Mouse (Mus musculus) cerebellum, adult 2 months (tissue): Measurements from ENCODE around the gene B3gat1. TPM values are rescaled to one million over a fixed set of nuclear protein-coding genes. Genes with fewer than 3 reads are reported as not detected.

Source experiments
- DNase-seq, 2 experiments: peaks; one replicate each; pipeline ENCODE4 v3.0.0; 2021
- H3K27ac ChIP-seq: fragments of 200-500 bp; 2 replicates; pipeline ENCODE4 v1.5.1; 2012; ENCODE audit warnings: low read length, control low read depth, inconsistent platforms; ENCODE audit not compliant: insufficient read depth
- H3K27me3 ChIP-seq: fragments of 200-500 bp; 2 replicates; pipeline ENCODE4 v1.6.1; 2012; ENCODE audit warnings: inconsistent platforms, mild to moderate bottlenecking, low read length, moderate library complexity; ENCODE audit not compliant: control insufficient read depth, insufficient read depth
- H3K4me1 ChIP-seq: fragments of 200-500 bp; 2 replicates; pipeline ENCODE4 v1.6.1; 2011; ENCODE audit warnings: low read length; ENCODE audit not compliant: control insufficient read depth, insufficient read depth
- H3K4me3 ChIP-seq: fragments of 200-500 bp; replicated peaks from 2 replicates; pipeline ENCODE3; 2011; ENCODE audit warnings: mild to moderate bottlenecking, low read depth, low read length, control low read depth; ENCODE audit not compliant: insufficient read depth
- CTCF ChIP-seq: fragments of 200-500 bp; IDR thresholded peaks from 2 replicates; pipeline ENCODE4 v1.5.1; 2011; ENCODE audit warnings: low read depth, mild to moderate bottlenecking, control low read depth, low read length, moderate library complexity, borderline replicate concordance; ENCODE audit not compliant: insufficient read depth
- POLR2A ChIP-seq: fragments of 200-500 bp; IDR thresholded peaks from 2 replicates; pipeline ENCODE4 v1.6.1; 2011; ENCODE audit warnings: low read length, control low read depth, borderline replicate concordance; ENCODE audit not compliant: insufficient read depth
- WGBS: fragments of 180-500 bp; shearing (Covaris S2); methylation state at CpG from one replicate; pipeline ENCODE4 v1.1.7; 2018; 5-methylcytosine and 5-hydroxymethylcytosine counted together
- polyA plus RNA-seq: library from polyadenylated mRNA; depleted of rRNA; stranded (reverse); fragments of >200 nt; gene quantifications from 2 replicates; pipeline ENCODE4 v1.2.3, GENCODE M21; 2012

B3gat1 gene
- polyA plus RNA-seq, 1 experiment, result 81.2 TPM

GRCm38 (mm10) chr9:26742817-26743216, 9.3 kb downstream of the B3gat1 start:
- Histone ChIP-seq H3K4me3 (no peak overlapping the region), H3K4me1 (no peaks in the 10 kb centered on the region), H3K27me3 (no peaks in the 10 kb centered on the region), H3K27ac (no peak overlapping the region)
- WGBS, result 46% methylated on average over 3 of the region's 3 CpGs
- DNase-seq, result no peak
- TF ChIP-seq POLR2A (no peak), CTCF (no peak)

DNA sequence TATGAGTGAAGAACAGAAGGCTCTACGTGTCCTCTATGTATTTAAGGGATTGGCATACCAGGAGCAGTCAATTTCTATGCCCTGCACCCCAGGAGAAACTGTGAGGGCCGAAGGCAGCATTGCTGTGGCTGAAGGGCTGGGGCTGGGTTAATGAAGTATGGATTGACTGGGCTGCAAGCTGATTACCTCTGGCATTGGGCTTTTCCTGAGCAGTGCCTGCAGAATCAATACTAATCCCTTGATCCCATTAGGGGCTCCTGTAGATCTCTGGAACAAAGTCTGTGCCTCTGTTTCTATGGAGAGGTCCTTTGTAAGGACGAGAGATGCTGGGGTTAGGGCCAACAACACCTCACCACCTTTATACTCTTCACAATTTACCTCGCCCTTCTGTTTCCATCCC, 13.6 kb downstream of the B3gat1 start:
- no peaks in the 10 kb centered on the region for H3K27me3 ChIP-seq
- no peak for TF ChIP-seq POLR2A
- no peak for TF ChIP-seq CTCF
- 85% methylated on average over 4 of the region's 4 CpGs for WGBS
- no peaks in the 10 kb centered on the region for H3K4me1 ChIP-seq
- no peak overlapping the region for H3K4me3 ChIP-seq
- no peak overlapping the region for H3K27ac ChIP-seq
- no peak for DNase-seq

DNA sequence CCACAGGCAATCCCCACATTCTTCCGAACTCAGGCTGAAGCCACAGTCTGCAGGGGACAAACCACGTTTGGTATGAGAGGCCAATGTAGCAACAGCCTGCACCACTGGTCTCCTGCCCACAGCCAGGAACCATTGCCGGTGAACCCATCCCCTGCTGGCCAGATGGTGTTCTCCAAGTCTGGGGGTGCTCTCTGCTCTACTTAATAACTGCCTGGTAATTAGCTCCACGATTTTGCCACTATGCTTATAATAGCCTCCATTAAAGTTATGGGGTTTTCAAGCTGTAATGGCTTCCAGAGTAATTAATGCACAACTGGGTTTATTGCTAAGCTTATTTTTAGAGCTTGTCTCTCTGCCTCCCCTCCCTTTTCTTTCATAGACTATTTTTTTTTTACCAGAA, 15.4 kb downstream of the B3gat1 start:
- Histone ChIP-seq H3K4me3 (no peak overlapping the region), H3K4me1 (no peaks in the 10 kb centered on the region), H3K27me3 (no peaks in the 10 kb centered on the region), H3K27ac (no peak overlapping the region)
- WGBS, result 48% methylated on average over 4 of the region's 4 CpGs
- TF ChIP-seq CTCF, result no peak
- no peak for TF ChIP-seq POLR2A
- no peak for DNase-seq

GRCm38 (mm10) chr9:26760081-26760480, 26.6 kb downstream of the B3gat1 start:
- H3K27ac ChIP-seq, result no peak overlapping the region
- no peak overlapping the region for H3K4me3 ChIP-seq
- TF ChIP-seq CTCF, result peak; percentile 73; the same call in 1 of the 2 replicates
- no peak for TF ChIP-seq POLR2A
- H3K4me1 ChIP-seq, result peaks cover 2% of the 10 kb centered on the region; the same call in 1 of the 2 replicates
- H3K27me3 ChIP-seq, result no peaks in the 10 kb centered on the region
- peak; percentile 53 to 57 for DNase-seq
- 11% methylated on average over 9 of the region's 9 CpGs for WGBS

GRCm38 (mm10) chr9:26760576-26760975, 27.0 kb downstream of the B3gat1 start:
- 25% methylated on average over 5 of the region's 5 CpGs for WGBS
- no peak for DNase-seq

GRCm38 (mm10) chr9:26762477-26762876, 28.9 kb downstream of the B3gat1 start:
- 63% methylated on average over 6 of the region's 6 CpGs for WGBS
- Histone ChIP-seq H3K27ac (no peak overlapping the region), H3K27me3 (no peaks in the 10 kb centered on the region), H3K4me3 (no peak overlapping the region), H3K4me1 (peaks cover 2% of the 10 kb centered on the region; the same call in 1 of the 2 replicates)
- DNase-seq, result no peak
- no peak for TF ChIP-seq CTCF
- TF ChIP-seq POLR2A, result no peak

More at GRCm38 (mm10) chr9:26760576-26760975, 27.0 kb downstream of the B3gat1 start:
- peaks cover 2% of the 10 kb centered on the region; the same call in 1 of the 2 replicates for H3K4me1 ChIP-seq
- H3K27ac ChIP-seq, result no peak overlapping the region
- TF ChIP-seq POLR2A (no peak), CTCF (no peak)
- no peak overlapping the region for H3K4me3 ChIP-seq
- no peaks in the 10 kb centered on the region for H3K27me3 ChIP-seq

DNA sequence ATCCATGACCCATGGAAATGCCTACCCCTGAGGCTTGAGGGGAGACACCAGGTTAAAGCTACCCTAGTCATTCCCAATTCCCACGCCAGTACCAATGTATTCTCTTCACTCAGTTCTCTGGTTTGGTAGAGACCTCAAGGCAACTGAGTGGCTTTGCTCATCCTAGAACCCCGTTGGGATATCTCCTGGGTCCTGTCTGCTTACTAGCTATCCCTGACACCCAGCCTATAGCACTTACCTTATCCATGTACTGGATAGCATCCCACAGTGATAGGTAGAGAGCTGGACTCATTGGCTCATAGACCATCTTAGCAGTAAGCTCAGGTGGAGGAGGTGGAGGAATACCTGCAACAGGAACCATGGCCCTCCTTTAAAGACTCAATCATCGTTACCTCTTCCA, 34.7 kb downstream of the B3gat1 start:
- Histone ChIP-seq H3K27ac (no peak overlapping the region), H3K27me3 (no peaks in the 10 kb centered on the region), H3K4me3 (no peak overlapping the region), H3K4me1 (no peaks in the 10 kb centered on the region)
- WGBS, result 93% methylated on average over 3 of the region's 3 CpGs
- TF ChIP-seq CTCF, result no peak
- TF ChIP-seq POLR2A, result no peak
- no peak for DNase-seq

DNA sequence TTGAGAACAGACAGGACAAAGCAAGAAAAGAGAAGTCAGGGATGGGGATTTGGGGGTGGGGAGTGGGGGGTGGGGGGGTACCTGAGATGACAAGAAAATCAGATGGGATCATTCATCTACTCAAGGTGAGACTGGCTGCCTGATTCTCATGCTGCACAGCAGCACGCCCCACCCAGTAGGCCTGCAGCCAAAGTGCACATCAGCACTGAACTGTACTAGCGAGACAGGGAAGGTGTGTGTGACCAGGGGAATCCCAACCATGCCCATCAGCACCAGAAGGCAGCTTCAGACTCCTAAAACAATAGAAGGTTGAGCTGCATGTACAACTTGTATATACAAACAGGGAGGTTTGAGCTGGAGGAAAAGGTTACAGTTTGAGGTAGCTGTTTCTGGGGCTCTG, 42.2 kb downstream of the B3gat1 start:
- Histone ChIP-seq H3K4me1 (no peaks in the 10 kb centered on the region), H3K27me3 (no peaks in the 10 kb centered on the region), H3K27ac (no peak overlapping the region), H3K4me3 (no peak overlapping the region)
- DNase-seq, result no peak
- 79% methylated on average over 2 of the region's 2 CpGs for WGBS
- TF ChIP-seq CTCF, result no peak
- no peak for TF ChIP-seq POLR2A
